Mouse (Mus musculus): Measurements from ENCODE around the gene Leng9. TPM values are rescaled to one million over a fixed set of nuclear protein-coding genes. Genes with fewer than 3 reads are reported as not detected.

Gene Leng9
- polyA plus RNA-seq, 1 experiment from 2014 or later, result 1.8 TPM

GRCm38 (mm10) chr7:4098832-4099231 is 51.3 kb downstream of the Leng9 start:
- no peaks in the 10 kb centered on the region for H3K9me3 ChIP-seq (ENCODE audit: control insufficient read depth, low read length)
- ATAC-seq (ENCODE audit: low FRiP score, low TSS enrichment), result no peak
- WGBS, result 68% methylated on average over 2 of the region's 2 CpGs
- H3K27me3 ChIP-seq (ENCODE audit: control insufficient read depth, insufficient read depth, low read length), result no peaks in the 10 kb centered on the region
- H3K27ac ChIP-seq (ENCODE audit: low read depth, low read length), result no peak overlapping the region
- no peaks in the 10 kb centered on the region for H3K36me3 ChIP-seq (ENCODE audit: control insufficient read depth, insufficient read depth, low read length)
- H3K4me1 ChIP-seq (ENCODE audit: control insufficient read depth, insufficient read depth, low read length), result no peaks in the 10 kb centered on the region
- no peak overlapping the region for H3K4me2 ChIP-seq (replicated peaks; ENCODE audit: low read depth, low read length)
- H3K9ac ChIP-seq (ENCODE audit: low read depth, low read length), result no peak overlapping the region
- no peak overlapping the region for H3K4me3 ChIP-seq (ENCODE audit: low read length)

GRCm38 (mm10) chr7:4098301-4098700 is 51.9 kb downstream of the Leng9 start:
- Histone ChIP-seq H3K9ac (ENCODE audit: low read depth, low read length) (no peak overlapping the region), H3K4me1 (ENCODE audit: control insufficient read depth, insufficient read depth, low read length) (no peaks in the 10 kb centered on the region), H3K27ac (ENCODE audit: low read depth, low read length) (no peak overlapping the region), H3K4me3 (ENCODE audit: low read length) (no peak overlapping the region), H3K9me3 (ENCODE audit: control insufficient read depth, low read length) (no peaks in the 10 kb centered on the region), H3K36me3 (ENCODE audit: control insufficient read depth, insufficient read depth, low read length) (no peaks in the 10 kb centered on the region), H3K27me3 (ENCODE audit: control insufficient read depth, insufficient read depth, low read length) (no peaks in the 10 kb centered on the region), H3K4me2 (replicated peaks; ENCODE audit: low read depth, low read length) (no peak overlapping the region)
- ATAC-seq (ENCODE audit: low FRiP score, low TSS enrichment), result no peak
- 76% methylated on average over 2 of the region's 2 CpGs for WGBS

Other genes starting within 250 kb of the Leng9 start
- gene Lilra6, start 234.9 kb downstream of the Leng9 start, polyA plus RNA-seq (2014; fragmentation: Nextera tagmentation; extraction: Ambion mirVana), result not detected in 2 replicates
- 0.63 and 1.4 TPM in 2 replicates for gene Lair1, start 87.2 kb downstream of the Leng9 start, polyA plus RNA-seq (2014; fragmentation: Nextera tagmentation; extraction: Ambion mirVana)
- gene Ttyh1, start 31.0 kb downstream of the Leng9 start, polyA plus RNA-seq (2014; fragmentation: Nextera tagmentation; extraction: Ambion mirVana), result 1.2 and 1.5 TPM in 2 replicates
- 45.0 and 48.7 TPM in 2 replicates for gene Leng8, start 13.3 kb downstream of the Leng9 start, polyA plus RNA-seq (2014; fragmentation: Nextera tagmentation; extraction: Ambion mirVana)
- 30.3 and 34.3 TPM in 2 replicates for gene Cdc42ep5, start 14.5 kb upstream of the Leng9 start, polyA plus RNA-seq (2014; fragmentation: Nextera tagmentation; extraction: Ambion mirVana)
- gene Lilra5, start 87.4 kb upstream of the Leng9 start, polyA plus RNA-seq (2014; fragmentation: Nextera tagmentation; extraction: Ambion mirVana), result not detected in 2 replicates
- gene Ncr1, start 187.3 kb upstream of the Leng9 start, polyA plus RNA-seq (2014; fragmentation: Nextera tagmentation; extraction: Ambion mirVana), result not detected in 2 replicates
- gene Gp6, start 247.4 kb upstream of the Leng9 start, polyA plus RNA-seq (2014; fragmentation: Nextera tagmentation; extraction: Ambion mirVana), result 0.07 TPM in 2 replicates

All from kidney, embryonic 14.5 days (tissue).